Mouse (Mus musculus) stomach, postnatal 0 days (tissue): Measurements from ENCODE around the gene Ptprn2.

Source experiments
- CTCF ChIP-seq: IDR thresholded peaks from 2 replicates; pipeline ENCODE4 v1.5.1; 2016; ENCODE audit warnings: antibody characterized with exemption, low read depth, mild to moderate bottlenecking, moderate library complexity
- EP300 ChIP-seq: optimal IDR thresholded peaks from 2 replicates; pipeline ENCODE3; 2016; ENCODE audit warnings: antibody characterized with exemption

DNA sequence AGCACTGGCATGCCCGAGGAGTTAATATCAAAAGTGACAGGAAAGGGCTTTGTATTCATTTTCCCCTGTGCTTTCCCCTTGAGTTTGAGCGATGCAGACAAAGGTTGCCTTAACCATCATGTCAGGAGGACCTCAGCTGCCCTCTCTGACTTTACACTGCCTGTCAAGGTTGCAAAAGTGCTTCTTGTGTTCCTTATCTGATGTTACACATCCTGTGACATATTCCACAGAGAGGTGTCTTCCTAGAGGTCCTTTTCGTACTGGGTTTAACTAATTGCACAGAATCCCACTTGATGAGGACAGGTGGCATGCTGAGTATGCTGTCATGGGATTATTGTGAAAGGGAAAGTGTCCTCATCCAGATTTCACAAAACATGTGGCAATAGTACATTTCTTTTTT, 16.4 kb upstream of the Ptprn2 start:
- TF ChIP-seq CTCF (no peak), EP300 (no peak)
